Mouse (Mus musculus) WW6 (cell line): ENCODE measurements around the gene Clec16a.

Experiments
- DNase-seq: peaks from one replicate; pipeline ENCODE4 v3.0.0-alpha.2; 2013; ENCODE audit warnings: low read depth, low spot score

Clec16a gene

GRCm38 (mm10) chr16:10675612-10676011 is 130.5 kb downstream of the Clec16a start:
- no peak for DNase-seq

GRCm38 (mm10) chr16:10676461-10677066 is 131.4 kb downstream of the Clec16a start:
- DNase-seq = no peak

- no peak for DNase-seq
Measured at GRCm38 (mm10) chr16:10682521-10682920, 137.4 kb downstream of the Clec16a start.

GRCm38 (mm10) chr16:10683193-10684000 is 138.3 kb downstream of the Clec16a start:
- no peak for DNase-seq

- DNase-seq = no peak
Measured at GRCm38 (mm10) chr16:10689748-10690318, 144.7 kb downstream of the Clec16a start.

GRCm38 (mm10) chr16:10690442-10690841 is 145.3 kb downstream of the Clec16a start:
- no peak for DNase-seq

GRCm38 (mm10) chr16:10691705-10692104 is 146.6 kb downstream of the Clec16a start:
- no peak for DNase-seq

GRCm38 (mm10) chr16:10692848-10693247 is 147.7 kb downstream of the Clec16a start:
- no peak for DNase-seq

- DNase-seq = no peak
Measured at GRCm38 (mm10) chr16:10693424-10693823, 148.3 kb downstream of the Clec16a start.

GRCm38 (mm10) chr16:10694414-10694851 is 149.3 kb downstream of the Clec16a start:
- no peak for DNase-seq

GRCm38 (mm10) chr16:10697861-10698659 is 152.9 kb downstream of the Clec16a start:
- no peak for DNase-seq

- DNase-seq = no peak
Measured at GRCm38 (mm10) chr16:10699316-10699715, 154.2 kb downstream of the Clec16a start.

- no peak for DNase-seq
Measured at GRCm38 (mm10) chr16:10700160-10700559, 155.0 kb downstream of the Clec16a start.

- no peak for DNase-seq
Measured at GRCm38 (mm10) chr16:10702399-10702798, 157.3 kb downstream of the Clec16a start.

- DNase-seq = no peak
Measured at GRCm38 (mm10) chr16:10703932-10704331, 158.8 kb downstream of the Clec16a start.

GRCm38 (mm10) chr16:10705396-10705795 is 160.3 kb downstream of the Clec16a start:
- DNase-seq = no peak

GRCm38 (mm10) chr16:10711524-10711923 is 166.4 kb downstream of the Clec16a start:
- no peak for DNase-seq

- DNase-seq = no peak
Measured at GRCm38 (mm10) chr16:10713041-10713440, 167.9 kb downstream of the Clec16a start.

GRCm38 (mm10) chr16:10713441-10714239 is 168.5 kb downstream of the Clec16a start:
- DNase-seq = no peak

- DNase-seq = no peak
Measured at GRCm38 (mm10) chr16:10715211-10715610, 170.1 kb downstream of the Clec16a start.

- no peak for DNase-seq
Measured at GRCm38 (mm10) chr16:10715632-10716031, 170.5 kb downstream of the Clec16a start.
